Mouse (Mus musculus) B cell, adult 67 days (primary cell): ENCODE data around the gene Olfr547. TPM values are rescaled to one million over a fixed set of nuclear protein-coding genes. Genes with fewer than 3 reads are reported as not detected.

Experiments used
- total RNA-seq, 2 experiments: library from RNA; stranded (reverse); gene quantifications; 4 replicates each; pipeline ENCODE4 v1.2.4; 2023

The Olfr547 gene
- total RNA-seq, result not detected

DNA sequence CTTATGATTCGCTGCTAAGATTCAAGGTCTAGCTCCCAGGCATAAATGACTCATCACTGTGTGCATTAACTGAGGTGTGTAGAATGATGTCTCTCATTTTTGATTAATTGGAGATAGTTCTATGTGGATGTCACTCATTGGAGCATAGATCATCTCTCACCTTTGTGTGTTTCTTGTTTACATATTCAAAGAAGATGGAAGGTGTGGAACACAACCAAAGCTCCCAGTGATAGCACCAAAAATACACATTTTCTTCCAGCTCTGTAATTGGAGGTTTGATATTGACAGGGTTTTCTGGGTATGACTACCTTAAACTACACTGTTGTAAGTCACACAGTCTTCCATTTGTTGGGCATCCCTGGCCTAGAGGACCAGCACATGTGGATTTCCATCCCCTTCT lies at the start of gene Olfr547:
TSS of gene Olfr547 (plus strand) at position 301 of the 400 bp plus-strand sequence.

GRCm38 (mm10) chr7:102488161-102488560 lies 46.4 kb upstream of the Olfr547 start, which contains the start of gene Olfr544:
Gene Olfr544 (minus strand): TSS chr7:102488313.

GRCm38 (mm10) chr7:102499473-102499872 lies 35.1 kb upstream of the Olfr547 start, which contains the start of gene Olfr545:
Gene Olfr545 (minus strand): TSS chr7:102499573.

DNA sequence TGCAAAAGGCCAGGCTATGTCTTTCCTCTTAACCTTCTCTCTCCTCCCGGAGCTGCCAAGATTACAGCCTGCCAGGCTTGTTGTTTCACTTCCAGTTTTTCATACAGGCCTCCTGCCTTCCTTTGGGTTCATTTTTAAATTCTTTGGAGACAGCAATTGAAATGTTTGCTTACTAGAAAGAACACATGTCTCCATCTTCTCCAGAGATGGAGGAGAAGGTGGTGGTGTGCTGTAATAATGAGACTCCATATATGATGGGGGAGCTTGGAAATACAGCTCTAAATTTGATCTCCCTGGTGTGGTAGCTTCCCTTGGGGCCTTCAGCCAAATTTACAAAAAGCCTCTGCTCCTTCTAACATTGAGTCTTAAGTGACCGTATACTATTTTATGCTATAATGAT lies 6.0 kb downstream of the Olfr547 start, which contains the start of gene Olfr548-ps1:
TSS of gene Olfr548-ps1 (plus strand) at position 301 of the 400 bp plus-strand sequence.

DNA sequence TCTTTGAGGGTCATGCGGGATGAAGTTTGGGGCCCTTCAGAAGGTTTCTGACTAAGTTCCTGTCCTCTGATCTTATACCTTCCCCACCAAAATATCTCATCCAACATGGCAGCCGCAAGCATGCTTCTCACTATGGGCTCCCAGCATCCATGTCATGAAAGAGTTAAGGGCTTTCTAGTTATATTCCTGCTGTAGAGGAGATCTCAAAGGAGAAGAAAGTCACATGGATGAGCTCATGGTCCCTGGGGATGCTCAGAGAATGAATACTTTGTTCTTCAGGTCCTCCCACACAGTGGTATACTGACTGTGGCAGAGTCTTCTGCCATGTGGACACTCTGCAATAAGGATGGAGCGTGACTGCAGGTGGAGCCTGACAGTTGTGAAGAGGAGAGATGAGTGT lies 15.0 kb downstream of the Olfr547 start, which contains the start of gene Olfr549:
TSS of gene Olfr549 (plus strand) at position 301 of the 400 bp plus-strand sequence.

GRCm38 (mm10) chr7:102564999-102565997 lies 30.7 kb downstream of the Olfr547 start, which contains the start of gene Trim21:
Gene Trim21 (minus strand): TSS chr7:102565486.

DNA sequence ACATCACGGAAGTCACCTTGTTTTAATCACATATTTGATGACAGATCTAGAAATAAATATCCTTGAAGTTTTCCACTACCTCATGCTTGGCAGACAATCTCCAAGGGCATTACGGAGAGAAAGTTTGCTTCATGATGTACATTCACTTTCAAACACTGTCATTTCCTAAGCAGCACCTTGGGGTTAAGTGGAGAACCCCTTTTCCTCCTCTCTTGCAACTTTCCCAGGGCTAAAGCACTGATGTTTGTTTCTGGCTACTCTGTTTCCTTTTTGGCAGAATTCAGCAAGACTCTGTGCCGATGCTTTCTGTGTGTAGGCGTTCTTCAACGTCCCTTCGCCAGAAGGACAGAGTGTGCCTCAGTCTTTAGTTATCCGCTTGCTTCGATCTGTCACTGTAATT lies 36.6 kb downstream of the Olfr547 start, which contains the start of gene Olfr550:
TSS of gene Olfr550 (plus strand) at position 301 of the 400 bp plus-strand sequence.

Other genes starting within 250 kb of the Olfr547 start
- gene Rrm1, start 93.1 kb upstream of the Olfr547 start, total RNA-seq, result 10 to 100 TPM; 44.7 to 44.9 TPM
- not detected for gene Olfr543, start 53.1 kb upstream of the Olfr547 start, total RNA-seq
- not detected for gene Olfr544, start 46.4 kb upstream of the Olfr547 start, total RNA-seq
- gene Olfr545, start 35.2 kb upstream of the Olfr547 start, total RNA-seq, result not detected
- not detected for gene Olfr548-ps1, start 6.1 kb downstream of the Olfr547 start, total RNA-seq
- not detected for gene Olfr549, start 15.1 kb downstream of the Olfr547 start, total RNA-seq
- gene Trim21, start 30.7 kb downstream of the Olfr547 start, total RNA-seq, result 10 to 100 TPM; 31.0 to 47.2 TPM
- gene Olfr550, start 36.7 kb downstream of the Olfr547 start, total RNA-seq, result not detected
- not detected for gene Olfr551, start 57.1 kb downstream of the Olfr547 start, total RNA-seq
- gene Olfr552, start 63.0 kb downstream of the Olfr547 start, total RNA-seq, result under 1 TPM in 1 of 2 experiments, not detected in 1; 0.18 TPM
- gene Olfr553, start 83.5 kb downstream of the Olfr547 start, total RNA-seq, result not detected
- gene Olfr554, start 103.7 kb downstream of the Olfr547 start, total RNA-seq, result not detected
- gene Olfr555, start 124.1 kb downstream of the Olfr547 start, total RNA-seq, result not detected
- gene Olfr556, start 130.2 kb downstream of the Olfr547 start, total RNA-seq, result not detected
- 10 to 100 TPM; 21.8 to 29.3 TPM for gene Trim68, start 152.6 kb downstream of the Olfr547 start, total RNA-seq
- gene Olfr557, start 161.2 kb downstream of the Olfr547 start, total RNA-seq, result not detected
- gene Olfr558, start 167.5 kb downstream of the Olfr547 start, total RNA-seq, result not detected
- not detected for gene Olfr33, start 184.3 kb downstream of the Olfr547 start, total RNA-seq
- gene Olfr559, start 192.7 kb downstream of the Olfr547 start, total RNA-seq, result not detected
- gene Olfr560, start 224.6 kb downstream of the Olfr547 start, total RNA-seq, result not detected
- not detected for gene Olfr78, start 224.7 kb downstream of the Olfr547 start, total RNA-seq
- gene Olfr561, start 236.5 kb downstream of the Olfr547 start, total RNA-seq, result not detected